Mouse (Mus musculus) lung, postnatal 0 days (tissue): ENCODE data around the gene Ap1s3. TPM values are rescaled to one million over a fixed set of nuclear protein-coding genes. Genes with fewer than 3 reads are reported as not detected.
A peak's percentile ranks its signal among the peaks of the same experiment; 100 is the strongest.

Source experiments
- ATAC-seq: fragments of 200-750 bp; cut with Nextera tagmentation; 2 replicates; pipeline ENCODE4 v1.8.0; 2017; ENCODE audit warnings: moderate library complexity
- DNase-seq: peaks from one replicate; pipeline ENCODE4 v3.0.0-alpha.2; 2016; ENCODE audit warnings: low spot score
- H3K27ac ChIP-seq: fragments of 300-500 bp; sonication (generic); 2 replicates; pipeline ENCODE4 v1.5.1; 2014; ENCODE audit warnings: antibody characterized with exemption, mild to moderate bottlenecking, low read length, mixed read lengths
- H3K27me3 ChIP-seq: fragments of 300-500 bp; sonication (generic); replicated peaks from 2 replicates; pipeline ENCODE4 v1.6.1; 2014; ENCODE audit warnings: low read length, mixed read lengths; ENCODE audit not compliant: insufficient read depth
- H3K36me3 ChIP-seq: fragments of 300-500 bp; sonication (generic); 2 replicates; pipeline ENCODE4 v1.6.1; 2014; ENCODE audit warnings: low read length, mixed read lengths; ENCODE audit not compliant: insufficient read depth
- H3K4me1 ChIP-seq: fragments of 300-500 bp; sonication (generic); 2 replicates; pipeline ENCODE4 v1.6.1; 2014; ENCODE audit warnings: antibody characterized with exemption, low read depth, low read length, mixed read lengths; ENCODE audit not compliant: insufficient read depth
- H3K4me2 ChIP-seq: fragments of 300-500 bp; sonication (generic); replicated peaks from 2 replicates; pipeline ENCODE4 v1.6.1; 2014; ENCODE audit warnings: low read depth, mild to moderate bottlenecking, low read length, moderate library complexity, mixed read lengths
- H3K4me3 ChIP-seq: fragments of 300-500 bp; sonication (generic); 2 replicates; pipeline ENCODE4 v1.5.1; 2014; ENCODE audit warnings: low read depth, low read length
- H3K9ac ChIP-seq: fragments of 300-500 bp; sonication (generic); replicated peaks from 2 replicates; pipeline ENCODE4 v1.6.1; 2014; ENCODE audit warnings: low read depth, mild to moderate bottlenecking
- H3K9me3 ChIP-seq: fragments of 300-500 bp; sonication (generic); 2 replicates; pipeline ENCODE4 v1.6.1; 2016; ENCODE audit warnings: low read length, mixed read lengths
- CTCF ChIP-seq: IDR thresholded peaks from 2 replicates; pipeline ENCODE4 v1.5.1; 2016; ENCODE audit warnings: antibody characterized with exemption, mild to moderate bottlenecking
- EP300 ChIP-seq: IDR thresholded peaks from 2 replicates; pipeline ENCODE4 v1.6.1; 2016; ENCODE audit warnings: antibody characterized with exemption, mild to moderate bottlenecking, control low read depth
- WGBS: fragments of 180-500 bp; shearing (Covaris S2); extraction: QIAGEN DNeasy Blood & Tissue Kit; methylation state at CpG from one replicate; pipeline ENCODE4 v1.1.7; 2014; 5-methylcytosine and 5-hydroxymethylcytosine counted together
- polyA plus RNA-seq: library from polyadenylated mRNA; unstranded; fragments of >200 nt; fragmentation: Nextera tagmentation; extraction: Ambion mirVana; gene quantifications from 2 replicates; pipeline ENCODE4 v1.2.1, GENCODE M21; 2015

The Ap1s3 gene
- polyA plus RNA-seq, 1 experiment from 2014 or later: 1.2 TPM

DNA sequence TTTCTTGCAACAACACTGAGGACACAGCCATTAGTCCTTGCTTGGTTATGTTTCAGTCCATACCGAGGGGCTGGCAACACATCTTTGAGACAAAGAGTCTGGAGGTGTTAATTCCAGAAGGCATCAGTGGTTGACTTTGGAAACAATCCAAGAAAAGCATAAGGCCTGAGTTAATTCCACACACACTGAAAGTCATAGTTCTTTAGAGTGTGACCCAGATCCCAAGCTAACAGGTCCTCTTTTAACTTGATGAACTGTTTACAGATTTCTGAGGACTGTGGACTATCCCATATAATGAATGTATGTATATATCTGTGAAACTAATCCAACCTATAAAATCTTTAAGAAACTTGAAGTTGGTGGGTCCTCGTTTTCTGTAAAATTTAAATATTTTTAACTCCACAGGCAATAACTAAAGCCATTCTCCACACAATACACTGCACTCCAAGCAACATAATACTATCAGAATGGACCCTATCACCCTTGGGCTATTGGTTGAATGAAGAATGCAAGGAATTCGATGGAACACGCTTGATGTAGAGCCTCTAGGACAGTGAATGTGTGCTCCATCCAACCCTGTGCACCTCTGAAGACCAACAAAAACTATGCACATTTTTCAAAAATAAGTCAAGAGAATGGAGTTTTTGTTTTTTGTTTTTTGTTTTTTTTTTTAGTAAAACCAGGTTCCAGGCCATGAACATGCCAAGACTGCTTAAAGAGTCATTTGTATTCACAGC, 15.8 kb downstream of the Ap1s3 start:
- WGBS: 56% methylated on average over 4 of the region's 4 CpGs
- Histone ChIP-seq H3K36me3 (no peaks in the 10 kb centered on the region), H3K4me3 (no peak overlapping the region), H3K4me1 (no peaks in the 10 kb centered on the region), H3K27ac (peak overlapping the region; percentile 59; the same call in 1 of the 2 replicates), H3K27me3 (no peaks in the 10 kb centered on the region), H3K9me3 (no peaks in the 10 kb centered on the region), H3K9ac (no peak overlapping the region), H3K4me2 (no peak overlapping the region)
- ATAC-seq: peak; percentile 59
- TF ChIP-seq EP300 (peak; percentile 47; the same call in 1 of the 2 replicates), CTCF (no peak)
- DNase-seq: peak; percentile 21

- H3K9ac ChIP-seq: no peak overlapping the region
- H3K36me3 ChIP-seq: no peaks in the 10 kb centered on the region
- no peaks in the 10 kb centered on the region for H3K27me3 ChIP-seq
- H3K27ac ChIP-seq: peak overlapping the region; percentile 59
- peak; percentile 94 for ATAC-seq
- DNase-seq: peak; percentile 69
- TF ChIP-seq EP300 (peak; percentile 88), CTCF (peak; percentile 10; the same call in 1 of the 2 replicates)
- H3K9me3 ChIP-seq: no peaks in the 10 kb centered on the region
- H3K4me3 ChIP-seq: no peak overlapping the region
- H3K4me1 ChIP-seq: no peaks in the 10 kb centered on the region
- WGBS: 54% methylated on average over 2 of the region's 2 CpGs
- no peak overlapping the region for H3K4me2 ChIP-seq
Measured at GRCm38 (mm10) chr1:79654948-79655347, 16.8 kb downstream of the Ap1s3 start.

GRCm38 (mm10) chr1:79643411-79644110, 28.2 kb downstream of the Ap1s3 start:
- no peaks in the 10 kb centered on the region for H3K9me3 ChIP-seq
- no peak for DNase-seq
- H3K27ac ChIP-seq: no peak overlapping the region
- no peak overlapping the region for H3K4me2 ChIP-seq
- TF ChIP-seq EP300 (no peak), CTCF (no peak)
- no peak overlapping the region for H3K4me3 ChIP-seq
- H3K27me3 ChIP-seq: no peaks in the 10 kb centered on the region
- H3K36me3 ChIP-seq: no peaks in the 10 kb centered on the region
- H3K4me1 ChIP-seq: no peaks in the 10 kb centered on the region
- WGBS: 80% methylated on average over 6 of the region's 6 CpGs
- ATAC-seq: no peak
- H3K9ac ChIP-seq: no peak overlapping the region

DNA sequence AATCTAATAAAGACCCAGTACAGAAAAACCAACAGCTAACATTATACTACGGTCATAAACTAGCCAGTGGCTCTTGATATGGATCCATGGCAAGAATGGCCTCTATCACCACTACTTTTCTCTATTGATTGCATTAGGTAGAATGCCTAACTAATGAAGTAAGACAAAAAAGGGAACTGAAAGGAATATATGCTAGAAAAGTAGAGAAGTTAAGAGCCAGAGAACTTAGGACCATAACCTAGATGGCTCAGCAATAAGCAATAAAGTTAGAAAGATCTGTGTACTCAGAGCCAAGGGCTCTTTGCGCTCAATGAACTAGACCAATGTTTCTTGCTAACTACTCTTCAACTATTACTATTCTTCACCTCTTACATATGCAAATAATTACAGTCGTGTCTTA, 29.1 kb downstream of the Ap1s3 start:
- H3K27me3 ChIP-seq: no peaks in the 10 kb centered on the region
- 89% methylated on average over 3 of the region's 3 CpGs for WGBS
- H3K36me3 ChIP-seq: no peaks in the 10 kb centered on the region
- no peak for DNase-seq
- H3K27ac ChIP-seq: no peak overlapping the region
- ATAC-seq: no peak
- no peaks in the 10 kb centered on the region for H3K9me3 ChIP-seq
- no peak overlapping the region for H3K4me3 ChIP-seq
- H3K4me2 ChIP-seq: no peak overlapping the region
- no peaks in the 10 kb centered on the region for H3K4me1 ChIP-seq
- no peak overlapping the region for H3K9ac ChIP-seq
- no peak for TF ChIP-seq CTCF
- TF ChIP-seq EP300: no peak

DNA sequence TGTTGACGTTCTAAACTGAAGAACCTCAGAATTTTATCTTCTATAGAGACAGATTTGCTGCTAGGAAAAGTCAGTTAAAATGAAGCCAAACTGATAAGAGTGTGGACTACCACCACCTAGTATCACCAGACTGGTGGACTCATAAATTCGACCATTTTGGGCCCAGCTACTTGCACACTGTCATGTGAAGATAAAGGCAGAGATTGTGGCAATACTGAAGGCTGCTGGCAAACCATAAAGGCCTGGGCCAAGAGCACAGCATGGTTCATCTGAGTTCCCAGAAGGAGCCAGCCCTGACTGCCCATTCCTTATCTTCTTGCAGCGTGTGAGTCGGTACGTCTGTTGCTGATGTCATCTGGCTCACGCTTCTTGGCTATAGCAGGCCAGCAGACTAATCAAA, 30.4 kb downstream of the Ap1s3 start:
- Histone ChIP-seq H3K4me3 (no peak overlapping the region), H3K4me2 (no peak overlapping the region), H3K4me1 (no peaks in the 10 kb centered on the region), H3K9ac (no peak overlapping the region), H3K27ac (no peak overlapping the region), H3K27me3 (no peaks in the 10 kb centered on the region), H3K9me3 (no peaks in the 10 kb centered on the region), H3K36me3 (no peaks in the 10 kb centered on the region)
- WGBS: 52% methylated on average over 6 of the region's 6 CpGs
- TF ChIP-seq CTCF (no peak), EP300 (no peak)
- DNase-seq: no peak
- ATAC-seq: no peak

DNA sequence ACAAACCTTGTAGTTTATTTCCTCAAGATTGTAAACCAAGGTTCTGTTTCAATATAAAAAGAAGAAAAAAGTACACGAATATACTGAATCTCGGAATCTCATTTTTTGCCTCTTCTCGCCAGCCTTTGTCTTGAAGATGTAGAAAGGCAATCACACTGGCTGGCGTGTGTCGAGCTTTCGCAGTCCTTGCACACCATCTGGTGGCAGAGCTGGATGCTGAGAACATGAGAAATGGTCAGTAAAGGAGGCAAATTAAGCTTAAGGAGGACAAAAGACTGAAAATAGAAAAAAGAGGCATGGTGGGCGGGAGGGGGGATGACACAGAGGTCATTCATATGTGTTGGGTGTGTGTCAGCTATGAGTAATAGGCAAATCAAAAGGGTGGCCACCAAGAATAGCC, 31.6 kb downstream of the Ap1s3 start:
- H3K9me3 ChIP-seq: no peaks in the 10 kb centered on the region
- TF ChIP-seq CTCF (peak; percentile 81), EP300 (no peak)
- no peaks in the 10 kb centered on the region for H3K4me1 ChIP-seq
- ATAC-seq (peak; percentile 42; the same call in 1 of the 2 replicates), DNase-seq (peak; percentile 62)
- no peak overlapping the region for H3K4me2 ChIP-seq
- no peaks in the 10 kb centered on the region for H3K36me3 ChIP-seq
- H3K9ac ChIP-seq: no peak overlapping the region
- 66% methylated on average over 7 of the region's 7 CpGs for WGBS
- H3K4me3 ChIP-seq: no peak overlapping the region
- H3K27ac ChIP-seq: no peak overlapping the region
- no peaks in the 10 kb centered on the region for H3K27me3 ChIP-seq
